Mouse (Mus musculus) heart, embryonic 15.5 days (tissue): ENCODE measurements at regions not wholly inside any gene's neighbourhood (a gene's known extent, or its start where the extent isn't known, plus 50 kb on each side); places are given as distances from the start of the nearest gene placed in this dataset.

Source experiments
- ATAC-seq: fragments of 200-750 bp; cut with Nextera tagmentation; replicated peaks from 2 replicates; pipeline ENCODE4 v1.8.0; 2017; ENCODE audit warnings: low read depth, moderate TSS enrichment; ENCODE audit not compliant: insufficient number of reproducible peaks, insufficient read depth, low FRiP score
- H3K27ac ChIP-seq: fragments of 300-500 bp; sonication (generic); 2 replicates; pipeline ENCODE4 v1.5.1; 2015; ENCODE audit warnings: mild to moderate bottlenecking, inconsistent platforms
- H3K27me3 ChIP-seq: fragments of 300-500 bp; sonication (generic); 2 replicates; pipeline ENCODE4 v1.6.1; 2015; ENCODE audit warnings: inconsistent platforms
- H3K36me3 ChIP-seq: fragments of 300-500 bp; sonication (generic); 2 replicates; pipeline ENCODE4 v1.6.1; 2015; ENCODE audit warnings: mild to moderate bottlenecking, inconsistent platforms
- H3K4me1 ChIP-seq: fragments of 300-500 bp; sonication (generic); replicated peaks from 2 replicates; pipeline ENCODE4 v1.6.1; 2015; ENCODE audit warnings: inconsistent platforms
- H3K4me2 ChIP-seq: fragments of 300-500 bp; sonication (generic); 2 replicates; pipeline ENCODE4 v1.6.1; 2015; ENCODE audit warnings: inconsistent platforms, mild to moderate bottlenecking, moderate library complexity
- H3K4me3 ChIP-seq: fragments of 300-500 bp; sonication (generic); 2 replicates; pipeline ENCODE4 v1.5.1; 2015; ENCODE audit warnings: mild to moderate bottlenecking, inconsistent platforms
- H3K9ac ChIP-seq: fragments of 300-500 bp; sonication (generic); 2 replicates; pipeline ENCODE4 v1.6.1; 2015; ENCODE audit warnings: mild to moderate bottlenecking, inconsistent platforms
- H3K9me3 ChIP-seq: fragments of 300-500 bp; sonication (generic); replicated peaks from 2 replicates; pipeline ENCODE4 v1.6.1; 2016; ENCODE audit warnings: inconsistent platforms
- WGBS: fragments of 180-500 bp; shearing (Covaris S2); methylation state at CpG from one replicate; pipeline ENCODE4 v1.1.7; 2015; ENCODE audit warnings: mixed read lengths; 5-methylcytosine and 5-hydroxymethylcytosine counted together

GRCm38 (mm10) chr8:41648276-41648675 is 231.4 kb upstream of the Frg1 start:
- Histone ChIP-seq H3K27me3 (no peaks in the 10 kb centered on the region), H3K9ac (no peak overlapping the region), H3K4me1 (no peaks in the 10 kb centered on the region), H3K4me2 (no peak overlapping the region), H3K36me3 (no peaks in the 10 kb centered on the region), H3K4me3 (no peak overlapping the region), H3K27ac (no peak overlapping the region), H3K9me3 (no peaks in the 10 kb centered on the region)
- 86% methylated on average over 1 of the region's 1 CpGs for WGBS
- ATAC-seq = no peak

- Histone ChIP-seq H3K4me1 (no peaks in the 10 kb centered on the region), H3K4me3 (no peak overlapping the region), H3K4me2 (no peak overlapping the region), H3K27ac (no peak overlapping the region), H3K9ac (no peak overlapping the region), H3K27me3 (no peaks in the 10 kb centered on the region), H3K9me3 (no peaks in the 10 kb centered on the region), H3K36me3 (no peaks in the 10 kb centered on the region)
- ATAC-seq = no peak
- WGBS = 75% methylated on average over 5 of the region's 5 CpGs
Measured at GRCm38 (mm10) chr8:41644626-41645025, 227.8 kb upstream of the Frg1 start.

GRCm38 (mm10) chr8:41623841-41624240 is 207.0 kb upstream of the Frg1 start:
- Histone ChIP-seq H3K4me2 (no peak overlapping the region), H3K36me3 (no peaks in the 10 kb centered on the region), H3K27ac (no peak overlapping the region), H3K9me3 (no peaks in the 10 kb centered on the region), H3K27me3 (no peaks in the 10 kb centered on the region), H3K4me3 (no peak overlapping the region), H3K9ac (no peak overlapping the region), H3K4me1 (no peaks in the 10 kb centered on the region)
- ATAC-seq = no peak
- 74% methylated on average over 4 of the region's 4 CpGs for WGBS

- WGBS = 62% methylated on average over 1 of the region's 1 CpGs
Measured at GRCm38 (mm10) chr8:41600255-41600654, 183.4 kb upstream of the Frg1 start.

GRCm38 (mm10) chr8:41594446-41594845 is 177.6 kb upstream of the Frg1 start:
- H3K27me3 ChIP-seq = no peaks in the 10 kb centered on the region
- H3K9ac ChIP-seq = no peak overlapping the region
- H3K27ac ChIP-seq = no peak overlapping the region
- no peaks in the 10 kb centered on the region for H3K36me3 ChIP-seq
- no peaks in the 10 kb centered on the region for H3K4me1 ChIP-seq
- ATAC-seq = no peak
- H3K4me3 ChIP-seq = no peak overlapping the region
- H3K4me2 ChIP-seq = no peak overlapping the region
- no peaks in the 10 kb centered on the region for H3K9me3 ChIP-seq
- WGBS = 71% methylated on average over 5 of the region's 5 CpGs

More at GRCm38 (mm10) chr8:41600255-41600654, 183.4 kb upstream of the Frg1 start:
- H3K27me3 ChIP-seq = no peaks in the 10 kb centered on the region
- no peaks in the 10 kb centered on the region for H3K4me1 ChIP-seq
- no peaks in the 10 kb centered on the region for H3K9me3 ChIP-seq
- no peak overlapping the region for H3K27ac ChIP-seq
- no peak for ATAC-seq
- H3K36me3 ChIP-seq = no peaks in the 10 kb centered on the region
- H3K4me2 ChIP-seq = no peak overlapping the region
- no peak overlapping the region for H3K4me3 ChIP-seq
- H3K9ac ChIP-seq = no peak overlapping the region

GRCm38 (mm10) chr8:41593666-41594042 is 176.8 kb upstream of the Frg1 start:
- Histone ChIP-seq H3K4me3 (no peak overlapping the region), H3K4me2 (no peak overlapping the region), H3K4me1 (no peaks in the 10 kb centered on the region), H3K9ac (no peak overlapping the region), H3K36me3 (no peaks in the 10 kb centered on the region), H3K9me3 (no peaks in the 10 kb centered on the region), H3K27ac (no peak overlapping the region), H3K27me3 (no peaks in the 10 kb centered on the region)
- 63% methylated on average over 2 of the region's 2 CpGs for WGBS
- ATAC-seq = no peak

GRCm38 (mm10) chr8:41592741-41593665 is 176.1 kb upstream of the Frg1 start:
- no peak overlapping the region for H3K4me2 ChIP-seq
- no peak overlapping the region for H3K9ac ChIP-seq
- ATAC-seq = no peak
- no peak overlapping the region for H3K4me3 ChIP-seq
- H3K27me3 ChIP-seq = no peaks in the 10 kb centered on the region
- H3K36me3 ChIP-seq = no peaks in the 10 kb centered on the region
- H3K9me3 ChIP-seq = no peaks in the 10 kb centered on the region
- 71% methylated on average over 6 of the region's 6 CpGs for WGBS
- no peak overlapping the region for H3K27ac ChIP-seq
- no peaks in the 10 kb centered on the region for H3K4me1 ChIP-seq

- H3K27ac ChIP-seq = no peak overlapping the region
- no peaks in the 10 kb centered on the region for H3K9me3 ChIP-seq
- H3K27me3 ChIP-seq = no peaks in the 10 kb centered on the region
- H3K9ac ChIP-seq = no peak overlapping the region
- H3K36me3 ChIP-seq = no peaks in the 10 kb centered on the region
- 64% methylated on average over 9 of the region's 9 CpGs for WGBS
- no peaks in the 10 kb centered on the region for H3K4me1 ChIP-seq
- no peak for ATAC-seq
- H3K4me3 ChIP-seq = no peak overlapping the region
- no peak overlapping the region for H3K4me2 ChIP-seq
Measured at GRCm38 (mm10) chr8:41592174-41592573, 175.3 kb upstream of the Frg1 start.

GRCm38 (mm10) chr8:41588157-41588556 is 171.3 kb upstream of the Frg1 start:
- no peak for ATAC-seq
- Histone ChIP-seq H3K27ac (no peak overlapping the region), H3K4me2 (no peak overlapping the region), H3K9ac (no peak overlapping the region), H3K27me3 (no peaks in the 10 kb centered on the region), H3K36me3 (no peaks in the 10 kb centered on the region), H3K4me3 (no peak overlapping the region), H3K4me1 (no peaks in the 10 kb centered on the region), H3K9me3 (no peaks in the 10 kb centered on the region)
- WGBS = 77% methylated on average over 2 of the region's 2 CpGs

- WGBS = 51% methylated on average over 10 of the region's 10 CpGs
- no peak for ATAC-seq
Measured at GRCm38 (mm10) chr8:41573027-41573885, 156.4 kb upstream of the Frg1 start.

GRCm38 (mm10) chr8:41570566-41570965 is 153.7 kb upstream of the Frg1 start:
- H3K27ac ChIP-seq = no peak overlapping the region
- no peak overlapping the region for H3K4me2 ChIP-seq
- H3K27me3 ChIP-seq = no peaks in the 10 kb centered on the region
- no peaks in the 10 kb centered on the region for H3K9me3 ChIP-seq
- H3K4me1 ChIP-seq = no peaks in the 10 kb centered on the region
- H3K4me3 ChIP-seq = no peak overlapping the region
- no peaks in the 10 kb centered on the region for H3K36me3 ChIP-seq
- ATAC-seq = no peak
- no peak overlapping the region for H3K9ac ChIP-seq
- 86% methylated on average over 6 of the region's 6 CpGs for WGBS

More at GRCm38 (mm10) chr8:41573027-41573885, 156.4 kb upstream of the Frg1 start:
- H3K9ac ChIP-seq = no peak overlapping the region
- no peaks in the 10 kb centered on the region for H3K9me3 ChIP-seq
- H3K4me3 ChIP-seq = no peak overlapping the region
- no peaks in the 10 kb centered on the region for H3K36me3 ChIP-seq
- H3K27ac ChIP-seq = no peak overlapping the region
- H3K27me3 ChIP-seq = no peaks in the 10 kb centered on the region
- H3K4me1 ChIP-seq = no peaks in the 10 kb centered on the region
- no peak overlapping the region for H3K4me2 ChIP-seq
